Mouse (Mus musculus): ENCODE data around the gene Sgta. TPM values are rescaled to one million over a fixed set of nuclear protein-coding genes. Genes with fewer than 3 reads are reported as not detected.

The Sgta gene
- polyA plus RNA-seq, 1 experiment from 2014 or later = 322 TPM

GRCm38 (mm10) chr10:80996501-80996900, 63.5 kb downstream of the Sgta start:
- Histone ChIP-seq H3K9ac (replicated peaks) (no peak overlapping the region), H3K36me3 (no peaks in the 10 kb centered on the region), H3K27ac (no peak overlapping the region), H3K4me1 (replicated peaks) (peaks cover 27% of the 10 kb centered on the region), H3K27me3 (peaks cover 18% of the 10 kb centered on the region; the same call in 1 of the 2 replicates), H3K4me3 (replicated peaks) (no peak overlapping the region), H3K4me2 (replicated peaks) (no peak overlapping the region), H3K9me3 (no peaks in the 10 kb centered on the region)
- 97% methylated on average over 8 of the region's 8 CpGs for WGBS
- no peak for ATAC-seq

GRCm38 (mm10) chr10:80995091-80995632, 64.8 kb downstream of the Sgta start:
- Histone ChIP-seq H3K36me3 (no peaks in the 10 kb centered on the region), H3K9ac (replicated peaks) (no peak overlapping the region), H3K27ac (no peak overlapping the region), H3K9me3 (no peaks in the 10 kb centered on the region), H3K4me2 (replicated peaks) (peak overlapping the region; percentile 25), H3K4me1 (replicated peaks) (peaks cover 17% of the 10 kb centered on the region), H3K27me3 (peaks cover 18% of the 10 kb centered on the region; the same call in 1 of the 2 replicates), H3K4me3 (replicated peaks) (no peak overlapping the region)
- peak; percentile 46; the same call in 1 of the 2 replicates for ATAC-seq
- 13% methylated on average over 21 of the region's 21 CpGs for WGBS

- Histone ChIP-seq H3K4me3 (replicated peaks) (no peak overlapping the region), H3K9ac (replicated peaks) (no peak overlapping the region), H3K27ac (no peak overlapping the region), H3K36me3 (no peaks in the 10 kb centered on the region), H3K4me1 (replicated peaks) (peaks cover 15% of the 10 kb centered on the region), H3K27me3 (peaks cover 18% of the 10 kb centered on the region; the same call in 1 of the 2 replicates), H3K4me2 (replicated peaks) (no peak overlapping the region), H3K9me3 (no peaks in the 10 kb centered on the region)
- ATAC-seq = no peak
- 62% methylated on average over 4 of the region's 4 CpGs for WGBS
These were observed 65.4 kb downstream of the Sgta start for GRCm38 (mm10) chr10:80994621-80995020.

Small RNAs within 50 kb of the gene (microRNA-seq; reads per million reads assigned to microRNA genes)
- not detected for gene Mir5615-1
- not detected for gene Mir5615-2

Other genes starting within 250 kb of the Sgta start
- 0.28 and 0.43 TPM in 2 replicates for gene Jsrp1, start 246.7 kb downstream of the Sgta start, polyA plus RNA-seq (2015; fragmentation: Nextera tagmentation; extraction: Ambion mirVana)
- gene Oaz1, start 233.5 kb downstream of the Sgta start, polyA plus RNA-seq (2015; fragmentation: Nextera tagmentation; extraction: Ambion mirVana) = 1,319 and 1,425 TPM in 2 replicates
- 1.5 and 1.9 TPM in 2 replicates for gene Lingo3, start 216.1 kb downstream of the Sgta start, polyA plus RNA-seq (2015; fragmentation: Nextera tagmentation; extraction: Ambion mirVana)
- gene Lsm7, start 205.0 kb downstream of the Sgta start, polyA plus RNA-seq (2015; fragmentation: Nextera tagmentation; extraction: Ambion mirVana) = 249 and 254 TPM in 2 replicates
- 56.9 and 61.1 TPM in 2 replicates for gene Sppl2b, start 204.9 kb downstream of the Sgta start, polyA plus RNA-seq (2015; fragmentation: Nextera tagmentation; extraction: Ambion mirVana)
- 0.15 and 0.31 TPM in 2 replicates for gene Tmprss9, start 188.3 kb downstream of the Sgta start, polyA plus RNA-seq (2015; fragmentation: Nextera tagmentation; extraction: Ambion mirVana)
- gene Timm13, start 159.2 kb downstream of the Sgta start, polyA plus RNA-seq (2015; fragmentation: Nextera tagmentation; extraction: Ambion mirVana) = 331 TPM in 2 replicates
- 46.9 and 48.2 TPM in 2 replicates for gene Lmnb2, start 141.9 kb downstream of the Sgta start, polyA plus RNA-seq (2015; fragmentation: Nextera tagmentation; extraction: Ambion mirVana)
- 4.0 and 4.9 TPM in 2 replicates for gene Gadd45b, start 130.1 kb downstream of the Sgta start, polyA plus RNA-seq (2015; fragmentation: Nextera tagmentation; extraction: Ambion mirVana)
- gene Gng7, start 45.2 kb downstream of the Sgta start, polyA plus RNA-seq (2015; fragmentation: Nextera tagmentation; extraction: Ambion mirVana) = 10.4 and 10.9 TPM in 2 replicates
- gene Diras1, start 34.5 kb downstream of the Sgta start, polyA plus RNA-seq (2015; fragmentation: Nextera tagmentation; extraction: Ambion mirVana) = 30.9 and 34.3 TPM in 2 replicates
- 43.5 and 45.7 TPM in 2 replicates for gene Slc39a3, start 22.8 kb downstream of the Sgta start, polyA plus RNA-seq (2015; fragmentation: Nextera tagmentation; extraction: Ambion mirVana)
- 44.9 and 48.5 TPM in 2 replicates for gene Thop1, start 9.9 kb upstream of the Sgta start, polyA plus RNA-seq (2015; fragmentation: Nextera tagmentation; extraction: Ambion mirVana)
- gene Creb3l3, start 38.7 kb upstream of the Sgta start, polyA plus RNA-seq (2015; fragmentation: Nextera tagmentation; extraction: Ambion mirVana) = 0.12 and 0.20 TPM in 2 replicates
- 220 and 243 TPM in 2 replicates for gene Map2k2, start 45.7 kb upstream of the Sgta start, polyA plus RNA-seq (2015; fragmentation: Nextera tagmentation; extraction: Ambion mirVana)
- gene Zbtb7a, start 75.0 kb upstream of the Sgta start, polyA plus RNA-seq (2015; fragmentation: Nextera tagmentation; extraction: Ambion mirVana) = 13.2 and 15.2 TPM in 2 replicates
- gene Pias4, start 107.7 kb upstream of the Sgta start, polyA plus RNA-seq (2015; fragmentation: Nextera tagmentation; extraction: Ambion mirVana) = 60.0 and 60.9 TPM in 2 replicates
- 565 and 579 TPM in 2 replicates for gene Eef2, start 116.5 kb upstream of the Sgta start, polyA plus RNA-seq (2015; fragmentation: Nextera tagmentation; extraction: Ambion mirVana)
- gene Dapk3, start 122.8 kb upstream of the Sgta start, polyA plus RNA-seq (2015; fragmentation: Nextera tagmentation; extraction: Ambion mirVana) = 48.4 and 67.3 TPM in 2 replicates
- 0.12 and 0.15 TPM in 2 replicates for gene 4930442H23Rik, start 123.7 kb upstream of the Sgta start, polyA plus RNA-seq (2015; fragmentation: Nextera tagmentation; extraction: Ambion mirVana)
- gene Nmrk2, start 141.9 kb upstream of the Sgta start, polyA plus RNA-seq (2015; fragmentation: Nextera tagmentation; extraction: Ambion mirVana) = 0.16 TPM in 1 of 2 replicates, not detected in the other
- 66.0 and 77.3 TPM in 2 replicates for gene Atcay, start 170.7 kb upstream of the Sgta start, polyA plus RNA-seq (2015; fragmentation: Nextera tagmentation; extraction: Ambion mirVana)
- 16.5 and 19.7 TPM in 2 replicates for gene Zfr2, start 173.0 kb upstream of the Sgta start, polyA plus RNA-seq (2015; fragmentation: Nextera tagmentation; extraction: Ambion mirVana)
- 7.2 and 8.8 TPM in 2 replicates for gene Matk, start 192.8 kb upstream of the Sgta start, polyA plus RNA-seq (2015; fragmentation: Nextera tagmentation; extraction: Ambion mirVana)
- gene Mrpl54, start 206.8 kb upstream of the Sgta start, polyA plus RNA-seq (2015; fragmentation: Nextera tagmentation; extraction: Ambion mirVana) = 138 and 148 TPM in 2 replicates
- 27.9 and 30.8 TPM in 2 replicates for gene Apba3, start 206.8 kb upstream of the Sgta start, polyA plus RNA-seq (2015; fragmentation: Nextera tagmentation; extraction: Ambion mirVana)
- gene Tjp3, start 231.4 kb upstream of the Sgta start, polyA plus RNA-seq (2015; fragmentation: Nextera tagmentation; extraction: Ambion mirVana) = 4.9 and 5.5 TPM in 2 replicates
- 92.8 and 99.6 TPM in 2 replicates for gene Pip5k1c, start 232.8 kb upstream of the Sgta start, polyA plus RNA-seq (2015; fragmentation: Nextera tagmentation; extraction: Ambion mirVana)

Data from midbrain, embryonic 13.5 days (tissue).